Mouse (Mus musculus) limb, embryonic 14.5 days (tissue): ENCODE measurements around the gene Rd3l. TPM values are rescaled to one million over a fixed set of nuclear protein-coding genes. Genes with fewer than 3 reads are reported as not detected.

Experiments
- ATAC-seq: fragments of 200-750 bp; cut with Nextera tagmentation; 2 replicates; pipeline ENCODE4 v1.8.0; 2017; ENCODE audit warnings: low read depth, moderate number of reproducible peaks, moderate TSS enrichment; ENCODE audit not compliant: low FRiP score
- DNase-seq: peaks from one replicate; pipeline ENCODE4 v3.0.0-alpha.2; 2015; ENCODE audit warnings: low spot score
- H3K27ac ChIP-seq: fragments of 300-500 bp; sonication (generic); replicated peaks from 2 replicates; pipeline ENCODE4 v1.5.1; 2014; ENCODE audit warnings: low read depth, mild to moderate bottlenecking, low read length, moderate library complexity, mixed read lengths
- H3K27me3 ChIP-seq: fragments of 300-500 bp; sonication (generic); 2 replicates; pipeline ENCODE4 v1.6.1; 2014; ENCODE audit warnings: low read length, mixed read lengths; ENCODE audit not compliant: control insufficient read depth, insufficient read depth
- H3K36me3 ChIP-seq: fragments of 300-500 bp; sonication (generic); 2 replicates; pipeline ENCODE4 v1.6.1; 2014; ENCODE audit warnings: mild to moderate bottlenecking, low read length, moderate library complexity, mixed read lengths; ENCODE audit not compliant: control insufficient read depth, insufficient read depth
- H3K4me1 ChIP-seq: fragments of 300-500 bp; sonication (generic); 2 replicates; pipeline ENCODE4 v1.6.1; 2014; ENCODE audit warnings: antibody characterized with exemption, low read length, mixed read lengths; ENCODE audit not compliant: control insufficient read depth, insufficient read depth
- H3K4me2 ChIP-seq: fragments of 300-500 bp; sonication (generic); replicated peaks from 2 replicates; pipeline ENCODE4 v1.6.1; 2014; ENCODE audit warnings: low read depth, mild to moderate bottlenecking, low read length, moderate library complexity; ENCODE audit not compliant: severe bottlenecking
- H3K4me3 ChIP-seq: fragments of 300-500 bp; sonication (generic); replicated peaks from 2 replicates; pipeline ENCODE4 v1.5.1; 2014; ENCODE audit warnings: low read length
- H3K9ac ChIP-seq: fragments of 300-500 bp; sonication (generic); 2 replicates; pipeline ENCODE4 v1.6.1; 2014; ENCODE audit warnings: mild to moderate bottlenecking, low read depth, low read length, moderate library complexity; ENCODE audit not compliant: severe bottlenecking
- H3K9me3 ChIP-seq: fragments of 300-500 bp; sonication (generic); 2 replicates; pipeline ENCODE4 v1.6.1; 2016; ENCODE audit warnings: low read length; ENCODE audit not compliant: control insufficient read depth
- POLR2A ChIP-seq: fragments of 200-500 bp; IDR thresholded peaks from 2 replicates; pipeline ENCODE4 v1.8.0; 2012; ENCODE audit warnings: inconsistent platforms, mild to moderate bottlenecking, moderate library complexity, borderline replicate concordance; ENCODE audit not compliant: insufficient read depth, insufficient read length; ENCODE audit errors: extremely low read depth
- WGBS: fragments of 180-500 bp; shearing (Covaris S2); extraction: QIAGEN DNeasy Blood & Tissue Kit; methylation state at CpG from one replicate; pipeline ENCODE4 v1.1.7; 2014; 5-methylcytosine and 5-hydroxymethylcytosine counted together
- polyA plus RNA-seq, 2 experiments: library from polyadenylated mRNA; depleted of rRNA in 1 of 2; stranded (reverse) in 1 of 2; unstranded in 1 of 2; fragments of >200 nt; fragmentation: Nextera tagmentation in 1 of 2; extraction: Ambion mirVana in 1 of 2; gene quantifications; 2 replicates each; pipeline versions ENCODE4 v1.2.1 to v1.2.3; 2012 to 2014

Rd3l gene
- polyA plus RNA-seq, 2 experiments, result not detected

DNA sequence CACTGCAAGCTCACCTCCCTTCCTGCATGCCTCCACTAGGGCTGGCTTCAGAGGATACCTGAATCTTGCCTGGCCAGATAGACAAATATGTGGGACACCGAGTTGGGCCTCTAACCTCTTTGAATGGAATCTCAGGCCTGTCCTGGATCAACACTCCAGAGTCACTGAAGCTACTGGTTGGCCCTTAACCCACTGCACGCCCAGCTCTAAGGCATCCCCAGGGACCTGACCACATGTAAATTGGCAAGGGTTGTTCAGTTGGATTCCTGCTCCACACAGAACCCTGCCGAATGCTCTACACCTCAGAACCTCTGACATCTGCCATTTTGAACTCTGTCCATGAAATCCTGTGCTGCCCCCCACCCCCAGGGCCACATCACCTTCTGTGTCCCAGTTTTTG lies 48.6 kb downstream of the Rd3l start:
- no peak for ATAC-seq
- Histone ChIP-seq H3K27me3 (no peaks in the 10 kb centered on the region), H3K4me2 (no peak overlapping the region), H3K36me3 (no peaks in the 10 kb centered on the region), H3K4me1 (peaks cover 30% of the 10 kb centered on the region), H3K9ac (no peak overlapping the region), H3K4me3 (no peak overlapping the region), H3K27ac (no peak overlapping the region), H3K9me3 (no peaks in the 10 kb centered on the region)
- WGBS, result 58% methylated on average over 3 of the region's 3 CpGs
- no peak for DNase-seq
- TF ChIP-seq POLR2A, result no peak

DNA sequence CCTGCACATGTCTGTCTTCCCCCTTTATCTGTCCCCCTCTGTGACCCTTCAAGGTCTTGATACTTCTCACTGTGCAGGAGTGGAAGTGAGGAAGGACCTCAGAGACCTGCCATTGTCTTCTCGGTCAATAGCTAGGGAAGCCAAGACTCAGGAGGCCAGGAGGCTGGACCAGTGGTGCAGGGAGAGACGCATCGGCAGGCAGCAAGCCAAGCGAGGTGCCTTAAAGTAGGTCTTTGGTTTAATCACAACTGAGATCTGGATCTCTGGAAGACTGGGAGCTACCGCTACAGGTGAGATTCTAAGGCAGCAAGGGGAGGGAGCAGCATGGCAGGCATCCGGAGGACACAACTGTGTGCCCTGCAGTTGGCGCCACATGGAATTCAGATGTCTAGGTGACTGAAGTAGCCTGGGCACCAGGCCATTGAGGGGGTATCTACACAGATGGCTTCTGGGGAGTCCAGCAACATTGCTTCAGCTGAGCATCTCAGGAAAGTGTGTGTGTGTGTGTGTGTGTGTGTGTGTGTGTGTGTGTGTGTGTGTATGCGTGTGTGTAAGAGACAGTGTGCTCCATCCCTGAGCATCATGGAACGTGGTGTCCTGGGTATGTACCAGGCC lies 49.6 kb downstream of the Rd3l start:
- Histone ChIP-seq H3K4me2 (no peak overlapping the region), H3K9ac (no peak overlapping the region), H3K36me3 (no peaks in the 10 kb centered on the region), H3K4me3 (no peak overlapping the region), H3K9me3 (no peaks in the 10 kb centered on the region), H3K4me1 (peaks cover 26% of the 10 kb centered on the region), H3K27ac (no peak overlapping the region), H3K27me3 (no peaks in the 10 kb centered on the region)
- TF ChIP-seq POLR2A, result no peak
- no peak for DNase-seq
- 95% methylated on average over 9 of the region's 9 CpGs for WGBS
- ATAC-seq, result no peak

Other genes with a start within 250 kb of the Rd3l start
- 121 and 137 TPM in 2 replicates for gene Klc1, start 222.5 kb downstream of the Rd3l start, polyA plus RNA-seq (2012; rRNA removed)
- gene Klc1, start 222.5 kb downstream of the Rd3l start, polyA plus RNA-seq (2014; fragmentation: Nextera tagmentation; extraction: Ambion mirVana), result 104 and 110 TPM in 2 replicates
- gene Xrcc3, start 167.4 kb downstream of the Rd3l start, polyA plus RNA-seq (2012; rRNA removed), result 26.3 and 32.9 TPM in 2 replicates
- gene Xrcc3, start 167.4 kb downstream of the Rd3l start, polyA plus RNA-seq (2014; fragmentation: Nextera tagmentation; extraction: Ambion mirVana), result 10.1 and 12.4 TPM in 2 replicates
- 102 and 114 TPM in 2 replicates for gene Zfyve21, start 167.1 kb downstream of the Rd3l start, polyA plus RNA-seq (2012; rRNA removed)
- 110 and 119 TPM in 2 replicates for gene Zfyve21, start 167.1 kb downstream of the Rd3l start, polyA plus RNA-seq (2014; fragmentation: Nextera tagmentation; extraction: Ambion mirVana)
- 16.8 and 18.5 TPM in 2 replicates for gene Ppp1r13b, start 73.2 kb downstream of the Rd3l start, polyA plus RNA-seq (2012; rRNA removed)
- 17.3 and 19.4 TPM in 2 replicates for gene Ppp1r13b, start 73.2 kb downstream of the Rd3l start, polyA plus RNA-seq (2014; fragmentation: Nextera tagmentation; extraction: Ambion mirVana)
- gene Atp5mpl, start 14.3 kb downstream of the Rd3l start, polyA plus RNA-seq (2012; rRNA removed), result 162 and 174 TPM in 2 replicates
- 598 and 677 TPM in 2 replicates for gene Atp5mpl, start 14.3 kb downstream of the Rd3l start, polyA plus RNA-seq (2014; fragmentation: Nextera tagmentation; extraction: Ambion mirVana)
- 0.78 and 0.81 TPM in 2 replicates for gene Tdrd9, start 9.8 kb downstream of the Rd3l start, polyA plus RNA-seq (2012; rRNA removed)
- gene Tdrd9, start 9.8 kb downstream of the Rd3l start, polyA plus RNA-seq (2014; fragmentation: Nextera tagmentation; extraction: Ambion mirVana), result 0.23 and 0.40 TPM in 2 replicates
- gene Aspg, start 125.4 kb upstream of the Rd3l start, polyA plus RNA-seq (2012; rRNA removed), result 4.7 and 6.1 TPM in 2 replicates
- 2.1 and 2.5 TPM in 2 replicates for gene Aspg, start 125.4 kb upstream of the Rd3l start, polyA plus RNA-seq (2014; fragmentation: Nextera tagmentation; extraction: Ambion mirVana)
- gene Kif26a, start 164.9 kb upstream of the Rd3l start, polyA plus RNA-seq (2012; rRNA removed), result 21.6 and 29.1 TPM in 2 replicates
- gene Kif26a, start 164.9 kb upstream of the Rd3l start, polyA plus RNA-seq (2014; fragmentation: Nextera tagmentation; extraction: Ambion mirVana), result 6.2 and 7.0 TPM in 2 replicates